Mouse (Mus musculus) midbrain, embryonic 15.5 days (tissue): ENCODE measurements around the gene Guca2a. TPM values are rescaled to one million over a fixed set of nuclear protein-coding genes. Genes with fewer than 3 reads are reported as not detected.
"Not testable (repeated sequence)": the region's sequence is repeated elsewhere in the genome, so short reads cannot be mapped to it uniquely, and the experiment has no call there.

Source experiments
- ATAC-seq: fragments of 200-750 bp; cut with Nextera tagmentation; replicated peaks from 2 replicates; pipeline ENCODE4 v1.8.0; 2017; ENCODE audit warnings: moderate TSS enrichment
- H3K27ac ChIP-seq: fragments of 300-500 bp; sonication (generic); 2 replicates; pipeline ENCODE4 v1.5.1; 2015; ENCODE audit warnings: mild to moderate bottlenecking, inconsistent platforms
- H3K27me3 ChIP-seq: fragments of 300-500 bp; sonication (generic); replicated peaks from 2 replicates; pipeline ENCODE4 v1.6.1; 2015; ENCODE audit warnings: inconsistent platforms
- H3K36me3 ChIP-seq: fragments of 300-500 bp; sonication (generic); replicated peaks from 2 replicates; pipeline ENCODE4 v1.6.1; 2015; ENCODE audit warnings: inconsistent platforms
- H3K4me1 ChIP-seq: fragments of 300-500 bp; sonication (generic); 2 replicates; pipeline ENCODE4 v1.6.1; 2015; ENCODE audit warnings: inconsistent platforms
- H3K4me2 ChIP-seq: fragments of 300-500 bp; sonication (generic); 2 replicates; pipeline ENCODE4 v1.6.1; 2015; ENCODE audit warnings: inconsistent platforms, mild to moderate bottlenecking, moderate library complexity
- H3K4me3 ChIP-seq: fragments of 300-500 bp; sonication (generic); 2 replicates; pipeline ENCODE4 v1.5.1; 2015; ENCODE audit warnings: mild to moderate bottlenecking, inconsistent platforms
- H3K9ac ChIP-seq: fragments of 300-500 bp; sonication (generic); 2 replicates; pipeline ENCODE4 v1.6.1; 2015; ENCODE audit warnings: mild to moderate bottlenecking, inconsistent platforms
- H3K9me3 ChIP-seq: fragments of 300-500 bp; sonication (generic); 2 replicates; pipeline ENCODE4 v1.6.1; 2016; ENCODE audit warnings: inconsistent platforms
- WGBS: fragments of 180-500 bp; shearing (Covaris S2); methylation state at CpG from one replicate; pipeline ENCODE4 v1.1.7; 2015; ENCODE audit warnings: mixed read lengths; 5-methylcytosine and 5-hydroxymethylcytosine counted together
- polyA plus RNA-seq: library from polyadenylated mRNA; unstranded; fragments of >200 nt; fragmentation: Nextera tagmentation; extraction: Ambion mirVana; gene quantifications from 2 replicates; pipeline ENCODE4 v1.2.1, GENCODE M21; 2015

Guca2a gene
- polyA plus RNA-seq, 1 experiment from 2014 or later, result not detected

DNA sequence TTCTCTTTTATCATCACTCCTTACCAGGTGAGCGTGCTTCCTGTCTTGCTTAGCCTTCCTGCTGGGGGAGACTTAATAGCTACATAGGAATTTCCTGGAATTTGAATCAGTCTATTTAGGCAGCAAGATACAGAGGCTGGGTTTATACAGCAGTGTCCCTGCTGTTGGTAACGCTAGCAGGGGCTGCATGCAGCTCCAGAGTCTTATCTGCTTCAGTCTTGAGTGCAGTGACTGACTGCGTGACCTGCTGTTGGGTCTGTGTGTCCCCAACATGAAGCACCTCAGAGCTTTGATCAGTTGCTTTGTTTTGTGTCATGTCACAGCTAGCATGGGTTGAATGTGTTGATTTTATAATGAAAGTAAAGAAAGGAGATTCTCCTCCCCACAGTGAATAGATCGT lies 10.2 kb upstream of the Guca2a start:
- no peaks in the 10 kb centered on the region for H3K27me3 ChIP-seq
- ATAC-seq, result no peak
- peaks cover 10% of the 10 kb centered on the region; the same call in 1 of the 2 replicates for H3K36me3 ChIP-seq
- peaks cover 15% of the 10 kb centered on the region for H3K4me1 ChIP-seq
- H3K9ac ChIP-seq, result no peak overlapping the region
- no peaks in the 10 kb centered on the region for H3K9me3 ChIP-seq
- H3K4me3 ChIP-seq, result no peak overlapping the region
- H3K4me2 ChIP-seq, result no peak overlapping the region
- WGBS, result 55% methylated on average over 4 of the region's 4 CpGs
- peak overlapping the region; percentile 67 for H3K27ac ChIP-seq

GRCm38 (mm10) chr4:119628363-119628762 lies 9.1 kb upstream of the Guca2a start:
- H3K36me3 ChIP-seq, H3K4me2 ChIP-seq, H3K4me3 ChIP-seq, H3K9me3 ChIP-seq, H3K27me3 ChIP-seq, H3K9ac ChIP-seq: not testable (repeated sequence)
- WGBS, result 70% methylated on average over 4 of the region's 4 CpGs
- peaks cover 25% of the 10 kb centered on the region for H3K4me1 ChIP-seq
- H3K27ac ChIP-seq, result peak overlapping the region; percentile 67; the same call in 1 of the 2 replicates
- peak; percentile 41; the same call in 1 of the 2 replicates for ATAC-seq

GRCm38 (mm10) chr4:119631115-119631919 lies 6.2 kb upstream of the Guca2a start:
- Histone ChIP-seq H3K36me3 (peaks cover 10% of the 10 kb centered on the region; the same call in 1 of the 2 replicates), H3K9me3 (no peaks in the 10 kb centered on the region), H3K9ac (no peak overlapping the region), H3K4me1 (peaks cover 25% of the 10 kb centered on the region), H3K4me2 (no peak overlapping the region), H3K27me3 (no peaks in the 10 kb centered on the region), H3K27ac (no peak overlapping the region), H3K4me3 (no peak overlapping the region)
- ATAC-seq, result peak; percentile 47
- WGBS, result 81% methylated on average over 11 of the region's 11 CpGs

GRCm38 (mm10) chr4:119632721-119633120 lies 4.8 kb upstream of the Guca2a start:
- Histone ChIP-seq H3K27ac (no peak overlapping the region), H3K9ac (no peak overlapping the region), H3K9me3 (no peaks in the 10 kb centered on the region), H3K4me2 (no peak overlapping the region), H3K27me3 (no peaks in the 10 kb centered on the region), H3K4me1 (peaks cover 17% of the 10 kb centered on the region), H3K36me3 (peaks cover 10% of the 10 kb centered on the region; the same call in 1 of the 2 replicates), H3K4me3 (no peak overlapping the region)
- 60% methylated on average over 7 of the region's 7 CpGs for WGBS
- ATAC-seq, result no peak

GRCm38 (mm10) chr4:119633342-119633741 lies 4.2 kb upstream of the Guca2a start:
- no peak for ATAC-seq
- 48% methylated on average over 7 of the region's 7 CpGs for WGBS
- peaks cover 13% of the 10 kb centered on the region for H3K4me1 ChIP-seq
- no peak overlapping the region for H3K4me3 ChIP-seq
- H3K27me3 ChIP-seq, result no peaks in the 10 kb centered on the region
- no peak overlapping the region for H3K9ac ChIP-seq
- no peak overlapping the region for H3K4me2 ChIP-seq
- no peaks in the 10 kb centered on the region for H3K9me3 ChIP-seq
- peaks cover 10% of the 10 kb centered on the region; the same call in 1 of the 2 replicates for H3K36me3 ChIP-seq
- no peak overlapping the region for H3K27ac ChIP-seq

DNA sequence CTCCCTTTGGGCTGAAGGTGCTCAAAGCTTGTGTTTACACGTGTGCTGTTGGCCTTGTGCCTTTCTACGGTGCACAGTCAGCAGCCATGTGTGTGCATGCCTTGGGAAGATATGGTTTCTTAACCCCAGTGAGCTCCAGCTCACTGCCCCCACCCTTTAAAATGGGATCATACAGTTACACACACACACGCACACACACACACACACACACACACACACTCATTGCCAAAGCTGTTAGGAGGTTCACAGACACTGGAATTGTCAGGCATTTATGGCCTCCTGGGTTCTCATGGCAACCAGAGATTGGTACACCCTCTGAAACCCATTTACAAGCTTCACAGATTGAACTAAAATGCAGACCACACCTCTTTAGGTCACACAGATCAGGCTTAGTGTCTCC lies 3.6 kb upstream of the Guca2a start:
- H3K4me2 ChIP-seq, result no peak overlapping the region
- WGBS, result 85% methylated on average over 3 of the region's 3 CpGs
- peaks cover 13% of the 10 kb centered on the region for H3K4me1 ChIP-seq
- no peaks in the 10 kb centered on the region for H3K27me3 ChIP-seq
- no peak overlapping the region for H3K27ac ChIP-seq
- no peak overlapping the region for H3K4me3 ChIP-seq
- no peak overlapping the region for H3K9ac ChIP-seq
- peaks cover 10% of the 10 kb centered on the region; the same call in 1 of the 2 replicates for H3K36me3 ChIP-seq
- H3K9me3 ChIP-seq, result no peaks in the 10 kb centered on the region
- no peak for ATAC-seq

DNA sequence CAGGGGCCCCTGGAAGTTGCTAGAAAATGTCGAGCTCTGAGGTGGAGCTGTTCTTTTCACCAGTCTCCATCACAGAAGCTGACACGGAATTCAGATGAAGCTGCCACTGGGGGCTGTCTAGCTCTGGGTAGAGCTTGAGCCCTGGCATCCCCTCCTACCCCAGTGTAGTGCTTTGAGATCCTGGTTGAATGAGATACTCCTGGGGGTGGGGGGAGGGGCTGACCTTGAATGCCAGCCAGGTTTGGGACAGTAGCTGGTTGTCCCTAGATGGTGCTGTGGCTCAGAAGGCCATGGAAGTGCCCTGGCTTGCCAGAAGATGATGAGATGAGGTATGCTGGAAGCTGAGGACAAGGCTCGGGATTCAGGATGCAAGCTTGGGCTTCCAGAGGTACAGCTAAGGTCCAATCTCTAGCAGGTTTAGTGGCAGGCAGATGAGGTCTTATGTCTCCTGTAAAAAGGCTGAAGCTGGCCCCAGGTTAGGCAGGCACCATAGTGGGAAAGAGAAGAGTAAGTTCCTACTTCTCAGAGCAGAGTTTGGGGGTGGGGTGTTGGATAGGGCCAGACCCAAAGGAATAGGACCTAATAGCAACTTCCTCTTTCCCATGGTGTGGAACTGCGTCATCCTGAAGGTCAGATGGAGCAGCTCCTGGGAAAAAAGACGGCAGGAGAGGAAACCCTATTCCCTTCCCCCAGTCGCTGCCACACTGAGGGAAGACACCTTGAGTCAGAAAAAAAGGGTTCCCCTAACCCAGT lies 2.4 kb upstream of the Guca2a start:
- Histone ChIP-seq H3K4me2 (no peak overlapping the region), H3K27me3 (no peaks in the 10 kb centered on the region), H3K36me3 (peaks cover 4% of the 10 kb centered on the region; the same call in 1 of the 2 replicates), H3K4me1 (peaks cover 13% of the 10 kb centered on the region), H3K9me3 (no peaks in the 10 kb centered on the region), H3K9ac (no peak overlapping the region), H3K27ac (no peak overlapping the region), H3K4me3 (no peak overlapping the region)
- 60% methylated on average over 6 of the region's 6 CpGs for WGBS
- no peak for ATAC-seq

GRCm38 (mm10) chr4:119635686-119636085 lies 1.8 kb upstream of the Guca2a start:
- Histone ChIP-seq H3K27ac (no peak overlapping the region), H3K4me3 (no peak overlapping the region), H3K27me3 (no peaks in the 10 kb centered on the region), H3K4me1 (peaks cover 13% of the 10 kb centered on the region), H3K9me3 (no peaks in the 10 kb centered on the region), H3K36me3 (no peaks in the 10 kb centered on the region), H3K9ac (no peak overlapping the region), H3K4me2 (no peak overlapping the region)
- WGBS, result 84% methylated on average over 8 of the region's 8 CpGs
- no peak for ATAC-seq

DNA sequence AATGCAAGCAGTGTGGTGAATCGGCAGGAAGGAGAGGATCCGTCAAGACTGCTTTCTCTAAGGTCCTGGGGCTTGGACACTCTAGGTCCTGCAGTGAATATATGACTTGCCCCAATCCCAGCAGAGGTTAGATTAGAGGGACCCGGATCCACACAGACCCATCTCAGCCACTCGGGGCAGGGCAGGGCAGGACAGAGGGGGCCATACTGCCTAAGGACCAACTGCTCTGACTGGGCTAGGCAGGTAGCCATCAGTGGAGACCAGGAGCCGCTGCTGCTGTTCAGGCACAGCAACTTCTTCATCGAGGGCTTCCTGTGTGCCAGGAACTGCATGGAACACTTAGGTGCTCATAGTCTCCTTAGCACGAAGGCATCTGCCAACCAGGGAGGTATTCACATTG lies 773 bp upstream of the Guca2a start:
- no peak overlapping the region for H3K27ac ChIP-seq
- 88% methylated on average over 7 of the region's 7 CpGs for WGBS
- no peak overlapping the region for H3K4me3 ChIP-seq
- no peak overlapping the region for H3K4me2 ChIP-seq
- peaks cover 13% of the 10 kb centered on the region for H3K4me1 ChIP-seq
- H3K9ac ChIP-seq, result no peak overlapping the region
- H3K9me3 ChIP-seq, result no peaks in the 10 kb centered on the region
- no peaks in the 10 kb centered on the region for H3K27me3 ChIP-seq
- H3K36me3 ChIP-seq, result no peaks in the 10 kb centered on the region
- no peak for ATAC-seq

GRCm38 (mm10) chr4:119637946-119638345 lies 442 bp downstream of the Guca2a start:
- Histone ChIP-seq H3K4me1 (peaks cover 8% of the 10 kb centered on the region), H3K27me3 (no peaks in the 10 kb centered on the region), H3K9me3 (no peaks in the 10 kb centered on the region), H3K4me2 (no peak overlapping the region), H3K27ac (no peak overlapping the region), H3K9ac (no peak overlapping the region), H3K36me3 (no peaks in the 10 kb centered on the region), H3K4me3 (no peak overlapping the region)
- ATAC-seq, result no peak
- 81% methylated on average over 6 of the region's 6 CpGs for WGBS

GRCm38 (mm10) chr4:119638656-119639055 lies 1.2 kb downstream of the Guca2a start:
- Histone ChIP-seq H3K9ac (no peak overlapping the region), H3K9me3 (no peaks in the 10 kb centered on the region), H3K27ac (no peak overlapping the region), H3K4me2 (no peak overlapping the region), H3K27me3 (no peaks in the 10 kb centered on the region), H3K4me3 (no peak overlapping the region), H3K36me3 (no peaks in the 10 kb centered on the region), H3K4me1 (peaks cover under 1% of the 10 kb centered on the region; the same call in 1 of the 2 replicates)
- no peak for ATAC-seq
- whole genome bisulfite sequencing, result 68% methylated on average over 11 of the region's 11 CpGs

DNA sequence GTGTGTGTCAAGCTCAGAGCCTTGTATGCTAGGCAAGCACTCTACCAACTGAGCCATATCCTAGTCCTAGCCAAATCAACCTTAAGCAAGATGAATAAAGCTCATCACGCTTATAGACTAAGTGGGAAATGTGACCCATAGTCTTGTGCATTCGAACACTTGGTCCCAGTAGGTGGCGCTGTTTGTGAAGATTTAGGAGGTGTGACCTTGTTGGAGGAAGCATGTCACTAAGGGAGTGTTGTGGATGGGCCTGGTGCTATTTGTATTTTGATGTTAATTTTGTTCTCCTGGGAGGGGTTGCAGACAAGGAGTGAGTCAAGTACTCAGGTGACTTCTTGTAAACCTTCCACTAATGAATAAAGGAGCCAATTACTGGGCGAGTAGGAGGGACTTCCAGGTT lies 5.2 kb downstream of the Guca2a start:
- Histone ChIP-seq H3K9ac (no peak overlapping the region), H3K4me1 (no peaks in the 10 kb centered on the region), H3K4me2 (no peak overlapping the region), H3K27ac (no peak overlapping the region), H3K9me3 (no peaks in the 10 kb centered on the region), H3K4me3 (no peak overlapping the region), H3K27me3 (no peaks in the 10 kb centered on the region), H3K36me3 (no peaks in the 10 kb centered on the region)
- WGBS, result 88% methylated on average over 4 of the region's 4 CpGs
- ATAC-seq, result no peak
